Mouse (Mus musculus) mouse embryonic stem cell (cell line): ENCODE data around the gene Fnbp1.

Source experiments
- in situ Hi-C, 2 experiments: fragments of 300-500 bp; cut with MboI; formaldehyde crosslinking; loops; 1 replicate in 1 of 2; 3 replicates in 1 of 2; pipeline ENCODE4 v1.14.3; 2019 to 2020; ENCODE audit warnings: low sequenced_read_pairs in 2 of 2, low pct_unique_long_range_greater_than_20kb in 1 of 2, mixed read lengths in 1 of 2; ENCODE audit not compliant: unreplicated experiment in 1 of 2

Gene Fnbp1

GRCm38 (mm10) chr2:31083372-31083771 is 58.4 kb downstream of the Fnbp1 start:
- in situ Hi-C loops: no loop called here

DNA sequence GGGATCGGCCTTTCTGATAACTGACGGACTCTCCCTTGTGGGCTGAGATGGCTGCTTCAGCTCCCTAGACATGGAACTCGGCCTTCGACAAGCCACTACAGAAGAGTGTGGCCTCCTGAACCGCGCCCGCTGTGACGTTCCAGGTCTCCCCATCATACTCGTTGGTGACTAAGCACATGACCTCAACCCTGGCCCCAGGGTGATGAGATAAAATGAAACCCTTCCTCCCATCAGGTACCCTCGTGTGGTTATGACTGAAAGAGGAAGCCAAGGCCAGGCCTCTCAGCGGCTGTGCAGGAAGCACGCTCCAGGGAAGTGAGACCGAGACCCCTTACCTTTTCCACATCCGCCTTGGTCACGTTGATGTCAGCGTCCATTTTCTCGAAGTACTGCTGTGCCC is 59.2 kb downstream of the Fnbp1 start:
- in situ Hi-C loops: no loop called here

GRCm38 (mm10) chr2:31081349-31081748 is 60.5 kb downstream of the Fnbp1 start:
- in situ Hi-C loops: no loop called here

GRCm38 (mm10) chr2:31079117-31079516 is 62.7 kb downstream of the Fnbp1 start:
- in situ Hi-C loops: no loop called here

GRCm38 (mm10) chr2:31077574-31077973 is 64.2 kb downstream of the Fnbp1 start:
- in situ Hi-C loops: no loop called here

- in situ Hi-C loops: no loop called here
Measured at GRCm38 (mm10) chr2:31076351-31077140, 65.3 kb downstream of the Fnbp1 start.

DNA sequence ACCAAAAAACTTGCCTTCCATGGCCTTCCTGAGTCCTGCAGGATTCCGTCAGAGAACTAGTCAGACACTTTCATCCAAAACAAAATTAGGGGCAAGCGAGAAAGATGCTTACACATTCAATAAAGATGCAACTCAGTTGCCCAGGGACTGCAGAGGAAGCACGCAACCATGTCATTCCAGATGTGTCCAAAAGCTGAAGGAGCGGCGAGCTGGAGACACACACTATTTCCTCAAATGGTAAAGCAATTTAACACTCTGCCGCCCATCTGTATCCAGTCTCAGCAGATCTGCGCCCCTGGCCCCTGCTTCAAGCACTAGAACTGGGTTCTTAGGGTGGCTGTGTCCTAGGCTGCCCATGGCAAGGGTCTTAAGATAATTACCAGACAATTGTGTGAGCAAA is 66.0 kb downstream of the Fnbp1 start:
- in situ Hi-C loops: no loop called here

DNA sequence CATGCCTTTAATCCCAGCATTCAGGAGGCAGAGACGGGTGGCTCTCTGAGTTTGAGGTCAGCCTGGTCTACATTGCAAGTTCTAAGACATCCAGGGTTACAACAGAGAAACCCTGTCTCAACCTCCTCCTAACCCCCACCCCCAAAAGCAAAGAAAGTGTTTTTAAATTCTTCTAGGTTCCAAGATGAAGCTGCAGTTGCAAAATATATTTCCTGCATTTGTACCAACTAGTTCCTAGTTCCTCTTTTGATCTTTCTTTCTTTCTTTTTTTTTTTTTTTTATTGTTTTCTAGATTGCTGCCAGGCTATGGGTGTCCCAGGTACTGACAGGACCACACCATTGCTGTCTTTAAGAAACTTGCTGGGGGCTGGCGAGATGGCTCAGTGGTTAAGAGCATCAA is 66.6 kb downstream of the Fnbp1 start:
- in situ Hi-C loops: no loop called here

DNA sequence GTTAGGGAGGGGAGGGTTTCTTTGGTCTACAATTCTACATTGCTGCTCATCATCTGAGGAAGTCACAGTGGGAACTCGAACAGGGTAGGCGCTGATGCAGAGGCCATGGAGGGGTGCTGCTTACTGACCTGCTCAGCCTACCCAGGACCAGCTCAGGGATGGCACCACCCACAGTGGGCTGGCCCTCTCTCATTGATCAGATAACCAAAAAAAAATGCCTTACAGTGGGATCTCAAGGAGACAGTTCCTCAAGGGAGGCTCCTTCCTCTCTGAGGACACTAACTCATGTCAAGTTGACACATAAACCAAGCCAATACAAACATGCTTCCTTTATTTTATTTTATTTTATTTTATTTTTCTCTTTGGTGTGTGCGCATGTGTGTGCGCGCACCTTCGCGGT is 72.3 kb downstream of the Fnbp1 start:
- in situ Hi-C loops: no loop called here

- in situ Hi-C loops: no loop called here
Measured at GRCm38 (mm10) chr2:31069114-31069445, 72.7 kb downstream of the Fnbp1 start.

- in situ Hi-C loops: no loop called here
Measured at GRCm38 (mm10) chr2:31068246-31069113, 73.3 kb downstream of the Fnbp1 start.

DNA sequence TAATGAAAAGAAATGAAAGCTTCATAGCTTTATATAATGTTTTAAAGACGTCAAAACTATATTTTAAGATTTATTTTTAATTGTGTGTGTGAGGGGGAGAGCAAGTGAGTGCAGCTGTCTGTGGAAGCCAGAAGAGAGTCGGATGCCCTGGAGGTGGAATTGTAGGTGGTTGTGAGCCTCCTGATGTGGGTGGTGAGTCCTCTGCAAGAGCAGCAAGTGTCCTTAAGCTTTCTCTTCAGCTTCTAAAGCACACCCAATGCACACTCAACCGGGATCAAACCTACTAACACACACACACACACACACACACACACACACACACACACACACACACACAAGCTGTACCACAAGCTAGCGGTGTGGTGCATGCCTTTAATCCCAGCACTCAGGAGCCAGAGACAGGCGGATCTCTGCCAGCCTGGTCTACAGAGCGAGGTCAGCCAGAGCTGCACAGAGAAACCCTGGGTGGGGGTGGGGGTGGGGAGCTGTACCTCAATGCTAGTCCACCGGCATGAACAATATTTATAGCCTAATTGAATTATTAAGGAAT is 74.0 kb downstream of the Fnbp1 start:
- in situ Hi-C loops: no loop called here

GRCm38 (mm10) chr2:31067059-31067595 is 74.7 kb downstream of the Fnbp1 start:
- in situ Hi-C loops: no loop called here

DNA sequence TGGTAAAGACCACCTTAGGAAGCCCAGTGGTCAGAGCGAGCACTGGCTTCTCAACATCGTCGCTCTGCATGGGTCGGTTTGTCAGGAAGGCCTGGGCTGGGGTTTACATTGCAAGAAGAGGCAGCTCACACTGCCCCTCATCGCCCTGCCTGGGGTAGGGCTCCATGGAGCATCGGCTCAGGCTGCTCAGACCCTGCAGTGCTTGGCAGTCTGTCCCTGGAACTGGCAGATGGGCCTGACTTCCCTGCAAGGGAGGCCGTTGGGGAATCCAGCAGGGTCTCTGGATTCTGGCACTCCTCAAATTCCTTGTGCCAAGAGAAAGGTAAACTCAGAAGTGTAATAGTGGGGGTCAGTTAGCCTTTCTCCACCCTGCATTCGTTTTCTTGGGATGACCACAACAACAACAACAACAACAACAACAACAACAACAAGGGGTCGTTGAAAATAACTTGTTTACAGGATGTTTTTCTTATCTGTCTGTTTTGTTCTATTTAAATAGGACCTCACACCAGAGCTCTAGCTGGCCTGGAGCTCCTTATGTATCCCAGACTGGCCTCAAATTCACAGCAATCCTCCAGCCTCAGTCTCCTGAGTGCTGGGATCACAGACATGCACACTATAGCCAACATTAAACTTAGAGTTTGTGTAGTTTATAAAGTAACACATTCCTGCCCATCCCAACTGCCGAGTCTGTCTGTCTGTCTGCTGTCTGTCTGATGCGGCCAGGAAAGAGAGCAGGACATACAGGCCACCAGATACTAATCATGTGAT is 75.6 kb downstream of the Fnbp1 start:
- in situ Hi-C loops: no loop called here

DNA sequence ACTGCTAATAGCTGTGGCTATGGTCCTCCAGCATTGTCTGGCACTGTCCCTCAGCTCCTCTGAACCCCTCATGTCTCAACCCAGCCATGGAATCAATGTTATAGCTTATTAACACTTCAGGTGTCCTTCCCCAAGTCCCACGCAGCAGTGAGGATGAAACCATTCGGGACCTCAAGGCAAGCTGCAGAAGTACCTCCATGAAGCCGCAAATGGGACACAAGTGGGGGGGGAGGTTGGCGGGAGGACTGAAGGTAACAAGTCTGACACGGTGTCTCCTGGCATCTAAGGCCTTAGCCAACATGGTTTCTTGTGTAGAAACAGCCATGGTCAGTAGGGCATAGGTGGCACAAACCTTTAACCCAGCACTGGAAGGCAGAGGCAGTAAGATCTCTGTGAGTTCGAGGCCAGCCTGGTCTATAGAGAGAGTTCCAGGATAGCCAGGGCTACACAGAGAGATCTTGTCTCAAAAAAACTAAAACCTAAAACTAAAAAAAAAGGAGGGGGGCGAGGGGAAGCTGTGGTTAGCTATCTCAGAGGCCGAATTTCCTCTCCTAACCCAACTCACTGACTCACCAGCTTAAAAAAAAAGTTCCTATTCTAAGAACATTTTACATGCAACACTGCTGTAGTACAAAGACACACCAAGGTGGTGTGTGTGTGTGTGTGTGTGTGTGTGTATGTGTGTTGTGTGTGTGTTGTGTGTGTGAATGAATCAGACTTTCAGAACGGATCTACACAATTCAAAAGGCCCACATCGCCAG is 79.8 kb downstream of the Fnbp1 start:
- in situ Hi-C loops: no loop called here

- in situ Hi-C loops: no loop called here
Measured at GRCm38 (mm10) chr2:31060787-31061730, 80.7 kb downstream of the Fnbp1 start.

- in situ Hi-C loops: no loop called here
Measured at GRCm38 (mm10) chr2:31060271-31060670, 81.5 kb downstream of the Fnbp1 start.
